Mouse (Mus musculus) thymus, postnatal 10 days (tissue): ENCODE data around the gene Il18.
A peak's percentile ranks its signal among the peaks of the same experiment; 100 is the strongest.

Source experiments
- DNase-seq, 2 experiments: peaks; one replicate each; pipeline ENCODE4 v3.0.0; 2021; ENCODE audit warnings: low spot score in 2 of 2

Il18 gene

DNA sequence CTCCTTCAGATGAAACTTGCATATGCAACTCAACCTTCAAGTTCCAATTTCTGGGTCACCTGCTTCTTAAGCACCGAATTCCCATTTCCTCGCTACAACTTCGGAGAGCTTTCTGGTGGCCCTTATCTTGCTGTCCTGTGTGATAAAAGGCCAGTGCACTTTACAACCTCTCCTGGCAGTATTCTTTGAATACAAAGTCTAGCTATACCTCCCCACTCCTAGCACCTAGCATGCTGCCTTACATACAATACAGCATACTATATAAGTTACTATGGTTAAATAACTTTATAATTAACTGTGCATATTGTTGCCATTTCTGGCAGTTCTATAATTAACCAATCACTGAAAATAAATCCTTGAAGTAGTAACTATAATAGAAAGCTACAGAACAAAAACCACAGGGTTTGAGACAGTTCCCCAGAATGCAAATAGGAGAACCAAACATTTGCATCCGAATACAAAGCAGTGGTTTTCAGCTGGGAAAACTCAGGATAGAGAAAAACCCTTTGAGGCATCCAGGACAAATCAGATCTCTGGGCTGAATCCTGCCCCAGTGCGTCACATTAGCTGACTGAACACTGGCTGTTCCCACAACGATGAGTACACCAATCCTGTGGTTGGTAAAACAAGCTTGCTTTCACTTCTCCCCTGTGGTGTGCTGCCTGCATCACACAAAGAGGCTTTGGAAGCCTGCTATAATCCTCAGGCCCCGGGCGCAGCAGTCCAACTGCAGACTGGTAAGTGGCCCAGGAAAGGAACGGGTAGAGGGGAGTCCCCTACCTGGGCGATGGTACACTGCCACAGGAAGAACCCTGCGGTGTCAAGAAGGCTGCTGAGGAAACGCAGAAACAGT lies at the start of gene Il18:
Gene Il18 (plus strand): TSS at position 587 of the 853 bp plus-strand sequence.
- peak in 1 of 2 experiments; percentile 24 for DNase-seq

- no peak for DNase-seq
Observed at GRCm38 (mm10) chr9:50505405-50505804, 49.2 kb upstream of the Il18 start.

- DNase-seq, result no peak
Observed at GRCm38 (mm10) chr9:50507570-50507969, 47.1 kb upstream of the Il18 start.

DNA sequence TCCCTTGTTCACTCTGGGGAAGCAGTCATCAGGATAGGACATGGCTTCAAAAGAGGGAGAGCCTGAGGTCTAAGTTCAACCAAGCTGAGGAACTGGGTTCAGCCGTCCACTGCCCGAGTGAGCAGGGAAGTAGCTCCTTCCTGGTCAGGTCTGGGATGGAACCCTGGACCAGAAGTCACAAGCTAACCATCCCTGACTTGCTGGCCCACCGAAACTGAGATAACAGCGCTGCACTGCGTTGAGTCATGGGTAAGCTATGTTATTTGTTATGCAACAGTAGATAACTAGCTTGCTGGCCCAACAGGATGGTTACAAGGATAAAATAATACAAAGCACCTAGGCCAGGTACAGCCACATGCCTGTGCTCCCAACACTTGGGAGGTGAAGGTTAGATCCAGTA lies 39.2 kb upstream of the Il18 start:
- no peak for DNase-seq

- DNase-seq, result peak in 1 of 2 experiments; percentile 31
Observed at GRCm38 (mm10) chr9:50518781-50519180, 35.8 kb upstream of the Il18 start.

- DNase-seq, result no peak
Observed at GRCm38 (mm10) chr9:50520748-50521147, 33.9 kb upstream of the Il18 start.

DNA sequence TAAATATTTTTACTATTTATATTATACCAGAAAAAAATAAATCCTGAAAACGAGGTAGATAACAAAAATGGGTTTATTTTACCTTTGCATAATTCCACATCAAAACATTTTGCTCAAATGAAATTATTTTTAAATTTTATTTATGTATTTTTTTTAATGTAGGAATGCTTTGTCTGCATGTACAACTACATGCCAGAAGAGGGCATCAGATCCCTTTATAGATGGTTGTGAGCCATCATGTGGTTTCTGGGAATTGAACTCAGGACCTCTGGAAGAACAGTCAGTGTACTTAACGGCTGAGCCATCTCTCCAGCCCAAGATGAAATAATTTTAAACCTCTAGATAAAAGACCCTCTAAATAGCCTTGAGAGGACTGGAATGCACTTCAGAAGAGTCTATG lies 33.1 kb upstream of the Il18 start:
- no peak for DNase-seq

DNA sequence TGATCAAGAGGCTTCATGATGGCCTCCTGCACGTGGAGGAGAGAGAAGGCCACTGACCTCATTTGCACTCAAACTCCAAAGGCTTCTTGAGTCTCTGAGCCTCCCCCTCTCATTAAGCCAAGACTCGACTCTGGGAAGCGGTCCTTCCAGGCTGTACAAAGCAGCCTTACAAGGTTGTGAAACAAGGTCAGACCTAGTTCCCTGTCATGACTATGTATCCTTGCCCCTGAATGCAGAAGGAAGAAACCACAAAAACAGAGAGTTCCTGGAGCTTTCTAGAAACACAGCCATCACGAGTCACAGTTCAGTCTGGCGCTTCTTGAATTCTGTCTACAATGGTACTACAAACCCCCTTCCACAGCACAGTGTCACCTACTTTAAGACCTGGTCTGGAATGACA lies 32.1 kb upstream of the Il18 start:
- no peak for DNase-seq

- DNase-seq, result no peak
Observed at GRCm38 (mm10) chr9:50524936-50525335, 29.7 kb upstream of the Il18 start.

DNA sequence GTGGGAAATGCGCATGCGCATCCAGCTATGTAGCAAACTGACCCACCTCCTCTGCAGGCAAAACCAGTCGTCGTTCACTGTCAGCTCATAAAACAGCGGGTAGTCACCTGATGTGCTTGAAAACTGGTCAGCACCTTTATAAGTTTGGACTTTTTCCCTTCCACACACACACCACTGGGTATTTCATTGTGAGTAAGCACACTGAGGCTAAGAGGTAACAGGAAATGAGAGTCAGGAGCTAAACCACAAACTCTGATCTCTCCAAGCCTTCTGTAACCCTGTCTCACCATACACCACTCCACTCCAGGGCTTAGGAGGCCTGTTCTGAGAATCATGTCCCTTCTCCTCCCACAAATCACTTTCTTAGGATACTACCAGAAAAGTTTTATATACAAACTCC lies 29.0 kb upstream of the Il18 start:
- no peak for DNase-seq

DNA sequence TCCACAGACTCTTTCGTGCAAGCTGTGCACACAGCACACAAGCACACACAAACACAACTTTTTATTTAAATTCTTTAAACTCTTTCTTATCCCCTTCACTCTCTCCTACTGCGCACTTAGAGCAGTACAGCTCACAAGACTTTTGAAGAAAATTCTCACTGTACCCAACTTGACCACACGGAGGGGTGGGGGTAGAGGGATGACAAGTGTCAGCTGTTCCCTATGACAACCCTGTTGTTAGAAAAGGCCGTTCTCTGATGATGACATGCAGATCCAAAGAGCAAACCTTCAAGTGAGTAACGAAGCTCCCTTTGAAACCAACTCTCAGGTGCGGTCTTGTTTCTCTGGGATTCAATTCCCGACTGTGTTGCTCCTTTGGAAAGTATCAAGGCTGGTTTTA lies 26.8 kb upstream of the Il18 start:
- peak in 1 of 2 experiments; percentile 25 for DNase-seq

GRCm38 (mm10) chr9:50528293-50528892 lies 26.2 kb upstream of the Il18 start, which contains the start of gene Pts:
Pts (minus strand) TSS chr9:50528724.
- DNase-seq, result peak; percentile 97 to 99

DNA sequence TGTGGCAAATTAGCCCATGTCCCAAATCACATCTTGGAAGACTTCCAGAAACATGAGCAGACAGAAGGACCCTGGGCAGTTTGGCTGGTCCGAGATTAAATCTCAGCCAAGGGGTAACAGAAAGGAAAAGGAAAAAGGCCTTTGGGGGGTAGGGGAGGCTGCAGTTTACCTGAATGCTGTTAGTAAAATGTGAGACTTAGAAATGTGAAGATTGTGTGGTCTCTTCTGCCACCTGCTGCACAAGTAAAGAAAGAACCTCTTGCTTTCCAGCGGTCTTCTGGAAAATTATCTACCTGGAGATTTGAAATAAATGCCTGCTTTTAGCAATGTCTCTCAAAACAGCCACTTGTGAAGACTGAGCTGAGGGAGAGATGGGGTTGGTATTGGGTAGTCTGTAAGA lies 23.7 kb upstream of the Il18 start:
- peak in 1 of 2 experiments; percentile 45 for DNase-seq

DNA sequence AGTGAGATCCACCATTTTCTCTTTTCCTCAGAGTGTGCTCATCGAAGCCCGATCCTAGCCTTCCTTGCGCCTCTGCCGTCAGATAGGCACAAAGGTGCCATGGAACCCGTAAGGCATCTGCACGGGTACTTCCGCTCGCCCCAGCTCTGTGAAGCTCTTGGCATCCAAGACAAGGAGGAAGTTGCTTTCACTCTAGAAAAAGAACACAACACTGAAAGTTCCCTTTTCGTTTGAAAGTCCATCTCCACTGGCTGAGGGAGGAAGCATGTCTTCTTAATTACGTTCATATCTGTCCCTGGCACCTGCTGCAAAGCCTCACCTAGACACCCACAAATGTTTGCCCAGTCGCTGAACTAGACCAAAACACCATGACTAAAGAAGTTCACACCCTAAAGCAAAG lies 21.3 kb upstream of the Il18 start:
- DNase-seq, result peak; percentile 50 to 53

DNA sequence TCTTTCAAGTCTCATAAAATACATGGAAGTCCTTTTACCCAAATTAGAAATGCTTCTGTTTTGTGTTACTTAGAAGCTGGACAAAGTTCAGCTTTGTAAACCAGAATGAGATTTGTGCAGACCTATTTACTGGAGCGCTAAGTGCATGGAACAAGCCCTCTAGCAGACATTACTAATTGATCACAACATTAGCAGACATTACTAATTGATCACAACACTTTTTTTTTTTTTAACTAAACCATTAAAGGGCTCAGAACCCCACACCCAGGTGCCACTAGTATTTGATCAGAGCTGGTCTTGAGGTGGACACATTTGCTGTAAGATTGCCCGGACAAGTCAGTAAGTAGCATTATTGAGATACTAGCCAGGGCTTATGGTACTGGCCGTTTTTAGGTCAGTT lies 20.8 kb upstream of the Il18 start:
- no peak for DNase-seq

- DNase-seq, result no peak
Observed at GRCm38 (mm10) chr9:50535930-50536329, 18.7 kb upstream of the Il18 start.

- no peak for DNase-seq
Observed at GRCm38 (mm10) chr9:50536603-50537135, 18.0 kb upstream of the Il18 start.

DNA sequence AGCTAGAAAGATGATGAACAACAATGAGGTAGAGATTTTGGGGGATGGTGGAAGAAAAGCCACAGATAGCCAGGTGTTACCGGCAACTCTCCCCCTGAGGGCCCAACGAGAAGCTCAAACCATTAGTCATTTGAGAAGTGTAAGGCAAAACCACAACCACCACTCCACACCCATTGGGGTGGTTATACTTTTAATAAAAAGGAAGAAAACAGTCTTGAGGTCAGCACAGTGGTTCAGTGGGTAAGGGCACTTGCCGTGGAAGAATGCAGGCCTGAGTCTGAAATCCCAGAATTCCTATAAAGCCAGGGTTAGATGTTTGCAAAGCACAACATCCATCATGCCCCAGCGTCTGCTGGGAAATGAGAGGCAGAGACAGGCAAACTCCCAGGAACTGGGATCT lies 17.3 kb upstream of the Il18 start:
- no peak for DNase-seq

DNA sequence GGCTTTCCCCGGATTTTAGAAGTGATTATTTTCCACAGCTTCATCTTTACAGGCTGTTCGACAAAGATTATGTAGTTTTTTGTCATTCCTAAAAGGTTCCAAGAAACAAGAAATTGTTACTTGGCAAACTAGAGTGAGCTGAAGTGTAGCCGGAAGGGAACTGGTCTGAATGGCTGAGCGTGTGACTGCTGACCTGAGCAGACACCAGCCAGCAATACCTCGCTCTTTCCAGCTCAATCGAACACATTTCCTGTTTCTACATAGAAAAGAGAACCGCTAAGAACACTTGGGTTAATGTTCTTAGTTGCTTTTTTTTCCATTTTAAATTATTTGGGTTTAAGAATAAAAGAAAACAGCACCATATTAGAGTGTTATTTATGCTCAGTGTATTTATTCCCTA lies 14.5 kb upstream of the Il18 start:
- DNase-seq, result no peak

DNA sequence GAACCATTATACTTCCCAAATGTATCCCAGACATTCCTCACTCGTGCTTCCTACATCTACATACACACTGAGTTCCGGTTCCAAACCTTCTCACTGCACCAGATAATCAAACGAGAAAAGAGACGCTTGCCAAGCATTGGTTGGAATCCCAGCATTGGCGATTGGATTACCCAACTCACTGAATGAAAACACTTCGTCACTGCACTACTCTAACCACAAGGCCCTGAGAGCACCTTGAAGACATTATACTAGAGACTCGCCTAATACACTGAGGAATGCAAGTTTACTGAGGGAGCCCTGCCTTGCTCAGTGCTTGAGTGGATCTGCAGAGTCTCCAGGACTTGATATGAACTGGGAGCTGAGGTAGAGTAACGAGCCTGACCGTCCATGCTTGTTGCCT lies 12.2 kb upstream of the Il18 start:
- DNase-seq, result no peak

DNA sequence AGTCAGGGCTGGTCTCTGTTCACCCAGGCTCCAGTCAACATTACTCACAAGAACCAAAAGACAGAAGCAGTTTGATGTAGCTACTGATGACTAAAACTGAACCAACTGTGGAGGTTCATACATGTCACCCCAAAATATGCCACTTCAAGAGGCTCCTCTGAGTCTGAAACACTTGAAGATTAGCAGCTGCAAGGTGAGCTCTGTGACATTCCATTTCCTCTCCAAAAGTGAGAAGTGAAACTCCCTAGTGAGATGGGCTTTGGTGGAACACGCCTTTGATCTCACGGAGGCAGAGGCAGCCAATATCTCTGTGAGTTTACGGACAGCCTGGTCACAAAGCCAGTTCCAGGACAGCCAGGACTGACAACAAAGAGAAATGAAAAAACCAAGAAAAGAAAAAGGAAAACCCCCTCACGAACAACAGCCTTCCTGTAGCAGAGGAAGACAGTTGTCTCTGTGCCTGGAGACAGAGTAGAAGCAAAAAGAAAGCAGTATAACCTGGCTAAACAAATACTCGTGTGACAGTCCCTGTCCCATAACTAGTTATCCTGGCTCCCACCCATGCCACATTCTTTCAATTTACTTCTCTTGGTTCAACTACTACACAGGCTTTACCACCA lies 6.7 kb upstream of the Il18 start:
- DNase-seq, result peak; percentile 21 to 30

DNA sequence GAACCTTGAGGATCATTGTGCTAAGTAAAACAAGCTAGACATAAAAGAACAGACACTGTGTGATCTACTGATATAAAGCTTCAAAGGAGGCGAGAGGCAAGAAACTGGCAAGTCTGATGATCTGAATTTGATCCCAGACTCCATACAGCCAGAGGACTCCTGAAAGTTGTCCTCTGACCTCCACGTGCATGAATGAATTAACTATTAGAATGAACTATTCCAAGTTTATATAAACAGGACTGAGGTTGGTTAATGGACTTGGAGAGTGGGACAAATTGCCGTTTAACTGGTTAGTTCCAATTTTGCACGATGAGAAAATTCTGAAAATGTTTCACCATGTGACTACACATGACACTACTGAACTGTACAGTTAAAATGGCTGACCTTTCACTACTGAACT lies 5.7 kb upstream of the Il18 start:
- no peak for DNase-seq

DNA sequence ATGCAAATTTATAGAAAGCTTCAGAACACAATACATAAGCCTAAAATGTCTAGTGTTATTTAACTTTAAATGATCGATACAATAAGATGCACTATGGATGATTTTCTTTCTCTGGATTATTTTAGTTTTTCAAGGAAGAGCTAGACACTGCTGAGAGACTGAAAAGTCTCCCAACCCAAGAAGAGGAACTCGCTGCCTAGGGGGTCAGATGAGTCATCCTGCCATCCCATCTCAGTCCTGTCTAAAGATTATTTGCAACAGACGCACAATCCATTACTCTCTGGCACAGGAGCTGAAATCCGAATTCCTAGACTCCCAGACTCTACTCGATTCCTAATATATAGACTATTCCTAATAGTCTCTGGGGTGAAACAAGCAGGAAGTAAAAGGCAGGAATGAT lies 2.4 kb upstream of the Il18 start:
- no peak for DNase-seq
